Mouse (Mus musculus) limb, embryonic 11.5 days (tissue): ENCODE results near the gene Nrip2. TPM values are rescaled to one million over a fixed set of nuclear protein-coding genes. Genes with fewer than 3 reads are reported as not detected.

Experiments
- ATAC-seq: fragments of 200-750 bp; cut with Nextera tagmentation; 2 replicates; pipeline ENCODE4 v1.8.0; 2017; ENCODE audit warnings: low read depth; ENCODE audit not compliant: insufficient number of reproducible peaks, low FRiP score, low TSS enrichment
- DNase-seq: peaks from one replicate; pipeline ENCODE4 v3.0.0-alpha.2; 2015; ENCODE audit warnings: low spot score
- H3K27ac ChIP-seq: fragments of 300-500 bp; sonication (generic); replicated peaks from 2 replicates; pipeline ENCODE4 v1.5.1; 2014; ENCODE audit warnings: low read depth, mild to moderate bottlenecking, low read length
- H3K27me3 ChIP-seq: fragments of 300-500 bp; sonication (generic); 2 replicates; pipeline ENCODE4 v1.6.1; 2014; ENCODE audit warnings: mild to moderate bottlenecking, low read length, mixed read lengths; ENCODE audit not compliant: control insufficient read depth, insufficient read depth
- H3K36me3 ChIP-seq: fragments of 300-500 bp; sonication (generic); 2 replicates; pipeline ENCODE4 v1.6.1; 2014; ENCODE audit warnings: mild to moderate bottlenecking, low read length, moderate library complexity, mixed read lengths; ENCODE audit not compliant: control insufficient read depth, insufficient read depth
- H3K4me1 ChIP-seq: fragments of 300-500 bp; sonication (generic); 2 replicates; pipeline ENCODE4 v1.6.1; 2014; ENCODE audit warnings: low read length, mixed read lengths; ENCODE audit not compliant: control insufficient read depth, insufficient read depth
- H3K4me2 ChIP-seq: fragments of 300-500 bp; sonication (generic); 2 replicates; pipeline ENCODE4 v1.6.1; 2014; ENCODE audit warnings: low read depth, mild to moderate bottlenecking, moderate library complexity; ENCODE audit not compliant: severe bottlenecking
- H3K4me3 ChIP-seq: fragments of 300-500 bp; sonication (generic); 2 replicates; pipeline ENCODE4 v1.5.1; 2014; ENCODE audit warnings: low read depth, low read length
- H3K9ac ChIP-seq: fragments of 300-500 bp; sonication (generic); 2 replicates; pipeline ENCODE4 v1.6.1; 2014; ENCODE audit warnings: mild to moderate bottlenecking, low read length
- H3K9me3 ChIP-seq: fragments of 300-500 bp; sonication (generic); 2 replicates; pipeline ENCODE4 v1.6.1; 2016; ENCODE audit warnings: low read length; ENCODE audit not compliant: control insufficient read depth
- WGBS: fragments of 180-500 bp; shearing (Covaris S2); extraction: QIAGEN DNeasy Blood & Tissue Kit; methylation state at CpG from one replicate; pipeline ENCODE4 v1.1.7; 2014; 5-methylcytosine and 5-hydroxymethylcytosine counted together
- polyA plus RNA-seq: library from polyadenylated mRNA; unstranded; fragments of >200 nt; fragmentation: Nextera tagmentation; extraction: Ambion mirVana; gene quantifications from 2 replicates; pipeline ENCODE4 v1.2.1, GENCODE M21; 2014

Nrip2 gene
- 2.1 TPM in 2 replicates for polyA plus RNA-seq

DNA sequence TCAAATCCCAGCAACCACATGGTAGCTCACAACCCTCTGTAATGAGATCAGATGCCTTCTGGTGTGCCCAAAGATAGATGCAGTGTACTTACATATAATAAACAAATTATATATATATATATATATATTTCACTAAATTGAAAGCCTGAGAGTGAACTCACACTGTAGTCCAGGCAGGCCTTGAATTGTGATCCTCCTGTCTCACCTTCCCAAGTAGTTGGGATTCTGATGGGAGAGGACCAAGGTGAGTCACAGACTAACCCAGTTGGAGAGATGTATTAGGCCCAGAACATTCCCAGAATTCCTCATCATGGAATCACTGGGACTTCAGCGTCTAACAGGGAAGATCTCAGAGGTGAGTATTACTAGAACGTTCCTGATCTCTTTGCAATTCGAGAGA, at the start of gene Nrip2:
TSS of gene Nrip2 (plus strand) at position 301 of the 400 bp plus-strand sequence.
- Histone ChIP-seq H3K9ac (peak within 1 kb of the TSS; percentile 2; the same call in 1 of the 2 replicates), H3K9me3 (no peaks in the 10 kb centered on the region), H3K27me3 (no peaks in the 10 kb centered on the region), H3K27ac (no peak within 1 kb of the TSS), H3K36me3 (no peaks in the 10 kb centered on the region), H3K4me3 (no peak within 1 kb of the TSS), H3K4me1 (0 out of 2 replicates have a peak, but pooled peaks cover 3% of the 10 kb centered on the region), H3K4me2 (no peak within 1 kb of the TSS)
- WGBS = 87% methylated on average over 3 of the region's 3 CpGs
- no peak for ATAC-seq
- no peak for DNase-seq

DNA sequence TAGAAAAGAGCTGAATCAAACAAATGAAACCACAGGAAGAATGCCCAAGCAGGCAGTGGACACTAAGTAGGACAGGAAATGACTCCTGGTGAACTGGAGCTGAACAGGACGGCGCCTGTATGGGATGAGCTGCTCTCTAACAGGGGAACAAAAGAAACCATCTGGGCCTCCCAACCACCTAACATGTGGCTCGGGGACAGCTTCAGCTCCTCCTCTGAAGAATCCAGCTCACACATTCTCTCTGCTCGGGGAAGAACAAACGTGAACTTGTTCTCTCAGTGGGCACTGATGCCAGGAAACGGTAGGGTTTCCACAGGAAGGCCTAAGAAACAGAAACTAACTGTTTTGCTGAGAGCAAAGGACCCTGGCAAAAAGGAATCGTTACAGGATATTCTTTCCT, 49.4 kb upstream of the Nrip2 start:
- DNase-seq (no peak), ATAC-seq (no peak)
- 68% methylated on average over 7 of the region's 7 CpGs for whole genome bisulfite sequencing
- Histone ChIP-seq H3K4me3 (no peak overlapping the region), H3K9ac (no peak overlapping the region), H3K27ac (no peak overlapping the region), H3K4me2 (no peak overlapping the region), H3K4me1 (peaks cover 3% of the 10 kb centered on the region; the same call in 1 of the 2 replicates), H3K27me3 (no peaks in the 10 kb centered on the region), H3K36me3 (0 out of 2 replicates have a peak, but pooled peaks cover 2% of the 10 kb centered on the region), H3K9me3 (no peaks in the 10 kb centered on the region)

DNA sequence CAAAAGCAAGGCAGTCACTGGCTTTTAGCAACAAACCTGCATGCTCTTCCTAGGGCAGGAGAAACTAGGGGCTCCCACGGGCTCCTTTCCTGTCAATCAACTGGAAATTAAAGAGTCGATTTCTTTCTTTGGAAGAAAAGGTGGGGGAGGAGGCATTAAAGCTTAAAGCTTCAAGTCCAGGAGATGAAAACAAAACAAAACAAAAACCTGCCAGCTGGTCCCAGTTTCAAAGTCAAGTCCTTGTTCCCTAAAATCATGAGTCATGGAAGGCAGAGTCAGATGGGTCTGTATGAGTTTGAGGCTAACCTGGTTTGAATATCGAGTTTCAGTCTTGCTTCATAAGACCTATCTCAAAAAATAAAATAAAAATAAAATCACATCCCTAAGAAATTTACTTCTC, 45.0 kb upstream of the Nrip2 start:
- no peak overlapping the region for H3K4me2 ChIP-seq
- no peak overlapping the region for H3K27ac ChIP-seq
- ATAC-seq (no peak), DNase-seq (no peak)
- H3K4me1 ChIP-seq = peaks cover 3% of the 10 kb centered on the region; the same call in 1 of the 2 replicates
- H3K4me3 ChIP-seq = no peak overlapping the region
- no peak overlapping the region for H3K9ac ChIP-seq
- H3K36me3 ChIP-seq = peaks cover 7% of the 10 kb centered on the region
- H3K9me3 ChIP-seq = no peaks in the 10 kb centered on the region
- 70% methylated on average over 3 of the region's 3 CpGs for WGBS
- no peaks in the 10 kb centered on the region for H3K27me3 ChIP-seq

DNA sequence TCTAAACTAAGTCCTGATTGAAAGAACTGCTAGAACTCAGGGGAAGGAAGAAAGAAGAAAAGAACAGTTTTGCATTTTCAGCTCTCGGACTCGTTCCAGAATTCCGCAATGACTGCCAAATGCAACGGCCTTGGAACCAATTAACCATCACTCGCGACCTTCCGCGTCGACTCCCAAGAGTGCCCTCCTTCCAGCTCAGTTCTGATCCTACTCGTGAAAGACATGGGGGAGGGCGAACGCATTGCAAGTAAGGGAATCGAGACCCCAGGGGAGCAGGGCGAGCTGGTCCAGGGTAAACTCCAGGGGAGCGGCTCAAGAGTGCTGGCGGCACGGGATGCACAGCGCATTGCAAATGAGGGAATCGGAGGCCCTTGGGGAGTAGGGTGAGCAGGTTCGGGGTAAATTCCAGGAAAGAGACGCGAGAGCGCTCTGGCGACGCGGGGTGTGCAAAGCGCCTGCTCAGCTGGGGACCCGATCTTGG, 43.9 kb upstream of the Nrip2 start:
- no peak; the same call in none of the 2 replicates for ATAC-seq
- Histone ChIP-seq H3K27ac (peak overlapping the region; percentile 11; the same call in 1 of the 2 replicates), H3K9ac (peak overlapping the region; percentile 66), H3K9me3 (no peaks in the 10 kb centered on the region), H3K4me1 (peaks cover 3% of the 10 kb centered on the region; the same call in 1 of the 2 replicates), H3K27me3 (no peaks in the 10 kb centered on the region), H3K36me3 (peaks cover 7% of the 10 kb centered on the region), H3K4me3 (peak overlapping the region; percentile 83), H3K4me2 (peak overlapping the region; percentile 60)
- WGBS = under 1% methylated on average over 28 of the region's 28 CpGs
- no peak for DNase-seq

DNA sequence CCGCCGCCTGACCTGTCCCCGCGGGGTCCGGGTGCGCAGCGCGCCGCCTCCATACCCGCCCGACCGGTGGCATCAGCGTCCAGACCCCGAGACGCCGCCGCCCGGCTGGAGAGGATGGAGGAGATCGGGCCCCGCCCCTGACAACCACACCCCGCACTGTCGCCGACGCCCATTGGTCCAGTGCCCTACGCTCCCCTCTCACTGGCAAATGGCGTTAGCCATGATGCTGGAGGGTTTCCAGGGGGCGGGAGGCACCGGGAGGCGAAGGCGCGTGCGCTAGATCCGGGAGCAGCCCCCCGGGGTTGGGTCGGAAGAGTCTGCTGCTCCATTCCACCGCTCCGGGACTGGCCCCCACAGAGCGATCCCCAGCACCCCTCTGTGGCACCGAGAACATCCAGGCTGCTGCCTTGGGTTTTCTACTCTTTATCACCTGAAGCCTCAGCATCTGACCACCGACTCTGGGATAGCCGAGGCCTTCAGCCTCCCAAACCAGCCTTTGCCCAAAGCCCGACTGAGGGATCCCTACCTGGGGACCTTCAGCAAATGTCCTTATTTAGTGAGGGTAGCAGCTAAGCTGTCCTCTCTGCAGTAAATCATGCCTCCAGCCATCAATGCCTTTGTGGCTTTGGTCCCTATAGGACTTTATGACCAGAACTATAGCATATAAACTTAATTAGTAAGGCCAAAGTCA, 43.2 kb upstream of the Nrip2 start, which contains the start of gene Tulp3:
TSS of gene Tulp3 (minus strand) at position 126 of the 691 bp plus-strand sequence.
- under 1% methylated on average over 42 of the region's 42 CpGs for WGBS
- no peaks in the 10 kb centered on the region for H3K27me3 ChIP-seq
- ATAC-seq (peak; percentile 99), DNase-seq (peak; percentile 99)
- H3K4me3 ChIP-seq = peak within 1 kb of the TSS; percentile 83
- H3K4me2 ChIP-seq = peak within 1 kb of the TSS; percentile 60
- peaks cover 3% of the 10 kb centered on the region; the same call in 1 of the 2 replicates for H3K4me1 ChIP-seq
- peaks cover 6% of the 10 kb centered on the region for H3K36me3 ChIP-seq
- peak within 1 kb of the TSS; percentile 11; the same call in 1 of the 2 replicates for H3K27ac ChIP-seq
- peak within 1 kb of the TSS; percentile 66 for H3K9ac ChIP-seq
- H3K9me3 ChIP-seq = no peaks in the 10 kb centered on the region

DNA sequence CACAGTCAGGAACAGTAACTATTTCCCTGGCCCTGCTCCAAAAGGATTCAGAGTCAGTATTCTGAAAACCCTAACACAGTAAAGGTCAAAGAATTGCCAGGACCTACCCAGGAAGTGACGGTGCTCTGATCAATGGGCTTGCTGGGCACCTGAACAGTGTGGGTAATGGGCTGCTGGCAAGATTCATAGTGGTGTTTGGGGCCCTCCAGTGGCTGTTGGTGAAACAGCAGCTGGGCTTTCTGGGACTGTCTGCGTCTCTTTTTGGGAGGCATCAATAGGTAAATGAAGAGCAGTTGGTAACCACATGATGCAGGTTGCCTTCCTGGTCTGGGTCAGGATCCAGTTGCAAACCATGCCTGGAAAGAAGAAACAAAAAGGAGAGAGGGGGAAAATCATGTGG, 40.1 kb upstream of the Nrip2 start:
- Histone ChIP-seq H3K9me3 (no peaks in the 10 kb centered on the region), H3K4me1 (peaks cover 12% of the 10 kb centered on the region), H3K4me2 (no peak overlapping the region), H3K36me3 (peaks cover 5% of the 10 kb centered on the region), H3K4me3 (no peak overlapping the region), H3K27ac (no peak overlapping the region), H3K9ac (no peak overlapping the region), H3K27me3 (no peaks in the 10 kb centered on the region)
- WGBS = 34% methylated on average over 2 of the region's 2 CpGs
- no peak for ATAC-seq
- DNase-seq = peak; percentile 78

DNA sequence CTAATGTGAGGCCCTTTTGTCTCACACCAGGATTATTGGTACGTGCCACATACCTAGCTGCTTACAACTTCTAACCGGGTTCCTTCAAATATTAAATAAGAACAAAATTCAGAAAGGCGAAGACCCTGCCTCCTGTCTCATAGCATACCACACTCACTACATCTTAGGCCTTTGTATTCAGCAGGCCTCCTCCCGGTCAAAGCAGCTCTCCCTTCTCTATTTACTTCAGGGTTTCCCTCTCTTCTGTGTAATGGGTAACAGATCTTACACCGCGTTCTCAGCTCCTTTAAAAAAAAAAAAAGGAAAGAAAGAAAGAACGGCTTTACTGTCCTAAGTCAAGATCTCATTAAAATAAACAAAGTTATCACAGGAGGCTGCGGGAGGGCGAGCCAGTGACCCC, 37.2 kb upstream of the Nrip2 start:
- 20% methylated on average over 9 of the region's 9 CpGs for WGBS
- Histone ChIP-seq H3K4me3 (peak overlapping the region; percentile 92), H3K4me1 (peaks cover 12% of the 10 kb centered on the region), H3K9me3 (no peaks in the 10 kb centered on the region), H3K27ac (peak overlapping the region; percentile 94), H3K36me3 (peaks cover 14% of the 10 kb centered on the region), H3K4me2 (peak overlapping the region; percentile 64), H3K27me3 (no peaks in the 10 kb centered on the region), H3K9ac (peak overlapping the region; percentile 95)
- DNase-seq = no peak
- ATAC-seq = no peak

DNA sequence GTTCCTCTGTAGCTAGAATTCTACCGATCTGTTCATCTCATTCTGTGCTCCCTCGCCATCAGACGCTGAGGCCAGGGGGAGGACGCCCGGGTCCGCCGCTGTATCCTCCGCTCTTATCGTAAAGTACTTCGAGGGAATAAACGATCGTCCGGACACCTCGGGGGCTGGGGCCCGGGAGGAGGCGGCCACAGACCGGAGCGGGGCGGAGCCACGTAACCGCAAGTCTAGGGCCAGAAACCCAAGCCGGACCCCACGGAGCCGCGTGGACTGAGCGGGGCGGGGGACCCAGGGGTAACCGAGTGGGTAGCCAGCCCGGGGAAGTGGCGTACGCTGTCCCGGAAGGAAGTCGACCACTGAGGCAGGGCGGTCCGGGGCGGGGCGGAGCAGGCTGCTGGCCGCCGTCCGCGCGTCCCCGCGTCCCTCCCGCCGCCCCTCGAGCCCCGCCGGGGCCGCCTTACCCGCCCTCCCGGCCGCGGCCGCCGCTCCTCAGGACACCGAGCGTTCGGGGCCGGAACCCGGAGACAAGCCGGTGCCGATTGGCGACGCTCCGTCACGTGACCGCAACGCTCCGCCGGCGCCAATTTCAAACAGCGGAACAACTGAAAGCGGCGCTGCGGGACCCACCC, 36.6 kb upstream of the Nrip2 start, which contains the start of the genes Rhno1 and Foxm1:
TSS of gene Rhno1 (minus strand) at position 531 of the 626 bp plus-strand sequence.
TSS of gene Foxm1 (plus strand) at position 587 of the 626 bp plus-strand sequence.
- Histone ChIP-seq H3K27ac (peak within 1 kb of the TSS; percentile 94), H3K27me3 (no peaks in the 10 kb centered on the region), H3K4me3 (peak within 1 kb of the TSS; percentile 92), H3K4me1 (peaks cover 12% of the 10 kb centered on the region), H3K4me2 (peak within 1 kb of the TSS; percentile 64), H3K9ac (peak within 1 kb of the TSS; percentile 95), H3K36me3 (peaks cover 17% of the 10 kb centered on the region), H3K9me3 (no peaks in the 10 kb centered on the region)
- under 1% methylated on average over 60 of the region's 76 CpGs for WGBS
- ATAC-seq (peak; percentile 80), DNase-seq (peak; percentile 90)
